Mouse (Mus musculus): ENCODE data around the gene Vmac.

DNA sequence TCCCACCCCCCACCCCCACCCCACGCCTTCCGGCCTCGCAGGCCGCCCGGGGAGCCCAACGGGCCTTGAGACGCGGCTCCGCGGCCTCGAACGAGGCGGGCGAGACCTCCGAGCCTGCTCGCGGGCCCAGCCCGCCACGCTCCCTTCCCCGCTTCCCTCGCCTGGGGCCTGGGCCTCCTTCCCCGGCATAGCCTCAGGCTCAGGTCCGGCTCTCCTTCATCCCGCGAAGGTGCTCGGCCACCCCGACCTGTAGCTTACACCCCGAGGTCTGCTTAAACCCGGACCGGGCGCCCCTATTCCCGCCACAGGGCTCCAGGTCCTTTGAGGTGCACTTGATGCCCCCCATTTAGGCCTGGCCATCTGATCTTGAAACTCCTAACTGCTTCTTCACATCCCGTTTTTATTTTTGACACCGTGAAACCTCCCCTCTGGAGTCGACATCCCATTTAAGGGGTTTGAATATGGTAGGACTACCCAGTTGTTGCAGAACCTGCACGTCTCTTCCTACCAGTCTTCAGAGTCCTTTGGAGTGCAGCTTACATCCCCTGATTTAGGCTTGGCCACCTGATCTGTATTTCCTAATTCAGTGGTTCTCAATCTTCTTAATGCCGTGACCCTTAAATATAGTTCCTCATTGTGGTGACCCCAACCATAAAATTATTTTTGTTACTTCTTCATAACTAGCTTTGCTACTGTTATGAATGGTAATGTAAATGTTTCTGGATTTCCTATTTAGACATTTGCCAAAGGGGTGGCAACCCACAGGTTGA lies 44.0 kb downstream of the Vmac start:
- TF ChIP-seq CTCF (IDR thresholded peaks at IDR 0.05; ENCODE audit: extremely low read depth, insufficient read length, insufficient replicate concordance, low read depth, low read length), result no peak
- no peak for TF ChIP-seq POLR2A (IDR thresholded peaks at IDR 0.05; ENCODE audit: low read depth, low read length)
